Mouse (Mus musculus) embryo, embryonic 10 days (tissue): ENCODE data around the gene Sf3b5.

Experiments
- DNase-seq: peaks from one replicate; pipeline ENCODE4 v3.0.0-alpha.2; 2015; ENCODE audit warnings: low spot score

The Sf3b5 gene

DNA sequence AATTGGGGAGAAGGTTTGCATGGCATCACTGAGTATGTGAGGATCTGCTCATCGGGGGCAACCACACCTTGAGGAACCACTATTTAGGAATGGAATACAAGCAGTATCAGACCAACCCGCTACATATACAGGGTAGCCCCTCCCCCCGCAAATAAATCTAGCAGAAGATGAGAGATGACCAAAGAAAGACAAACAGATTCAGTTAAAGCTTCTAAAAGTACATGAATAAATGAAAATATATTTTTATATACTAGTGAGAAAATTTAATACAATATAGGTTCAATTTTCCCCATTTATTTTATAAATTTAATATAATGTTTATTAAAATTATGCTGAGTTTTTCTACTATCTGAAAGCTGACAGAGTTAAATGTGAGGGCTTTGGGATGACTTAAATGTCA, at the start of gene Sf3b5:
Sf3b5 (plus strand) TSS at position 301 of the 400 bp plus-strand sequence.
- DNase-seq: no peak

- no peak for DNase-seq
Observed at GRCm38 (mm10) chr10:12955831-12956230, 49.3 kb upstream of the Sf3b5 start.

DNA sequence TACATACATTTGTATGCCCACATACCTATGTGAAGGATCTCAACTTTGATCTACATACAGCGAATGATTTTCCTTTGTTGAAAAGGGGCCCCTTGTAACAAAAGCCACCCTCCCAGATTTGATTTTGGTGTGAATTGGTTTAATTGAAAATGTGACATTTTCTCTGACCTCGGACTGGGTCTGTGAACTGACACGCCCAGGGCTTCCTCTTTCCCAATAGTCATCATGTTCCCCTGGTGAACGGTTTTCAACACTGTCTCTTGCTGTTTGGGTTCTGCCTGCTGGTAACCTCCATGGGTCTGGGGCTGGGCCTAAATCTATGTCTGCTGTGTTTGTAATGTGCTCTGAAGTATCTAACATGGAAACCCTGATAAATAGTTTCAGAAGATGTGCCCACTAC, 47.9 kb upstream of the Sf3b5 start:
- no peak for DNase-seq

GRCm38 (mm10) chr10:12961546-12961945, 43.6 kb upstream of the Sf3b5 start:
- no peak for DNase-seq

- DNase-seq: no peak
Observed at GRCm38 (mm10) chr10:12962238-12962637, 42.9 kb upstream of the Sf3b5 start.

GRCm38 (mm10) chr10:12963362-12964147, 41.6 kb upstream of the Sf3b5 start:
- DNase-seq: peak; percentile 10

GRCm38 (mm10) chr10:12964151-12965075, 40.7 kb upstream of the Sf3b5 start, which contains the start of gene Stx11:
Gene Stx11 (minus strand): TSS chr10:12964298.
- DNase-seq: peak; percentile 82

- no peak for DNase-seq
Observed at GRCm38 (mm10) chr10:12965669-12966180, 39.4 kb upstream of the Sf3b5 start.

- no peak for DNase-seq
Observed at GRCm38 (mm10) chr10:12974572-12974971, 30.6 kb upstream of the Sf3b5 start.

DNA sequence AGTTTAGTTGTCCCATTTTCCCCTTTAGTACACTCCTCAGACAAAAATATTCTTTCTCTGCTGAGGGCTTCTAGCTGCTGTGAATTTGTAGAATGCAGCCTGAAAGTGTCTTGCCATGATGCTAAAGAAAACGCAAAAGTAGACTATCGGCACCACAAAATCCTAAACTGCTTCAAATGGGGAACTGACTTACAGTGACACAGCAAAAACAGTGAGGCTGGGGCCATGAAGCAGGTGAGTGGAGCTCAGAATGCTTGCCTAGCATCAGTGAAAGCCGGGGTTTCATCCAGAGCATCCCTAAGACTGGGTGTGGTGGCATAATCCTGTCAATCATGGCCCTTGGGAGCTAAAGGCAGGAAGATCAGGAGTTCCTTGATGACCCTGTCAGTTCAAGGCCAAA, 29.7 kb upstream of the Sf3b5 start:
- no peak for DNase-seq

GRCm38 (mm10) chr10:12975957-12976356, 29.2 kb upstream of the Sf3b5 start:
- no peak for DNase-seq

- no peak for DNase-seq
Observed at GRCm38 (mm10) chr10:12976552-12976951, 28.6 kb upstream of the Sf3b5 start.

- DNase-seq: no peak
Observed at GRCm38 (mm10) chr10:12977787-12978212, 27.3 kb upstream of the Sf3b5 start.

DNA sequence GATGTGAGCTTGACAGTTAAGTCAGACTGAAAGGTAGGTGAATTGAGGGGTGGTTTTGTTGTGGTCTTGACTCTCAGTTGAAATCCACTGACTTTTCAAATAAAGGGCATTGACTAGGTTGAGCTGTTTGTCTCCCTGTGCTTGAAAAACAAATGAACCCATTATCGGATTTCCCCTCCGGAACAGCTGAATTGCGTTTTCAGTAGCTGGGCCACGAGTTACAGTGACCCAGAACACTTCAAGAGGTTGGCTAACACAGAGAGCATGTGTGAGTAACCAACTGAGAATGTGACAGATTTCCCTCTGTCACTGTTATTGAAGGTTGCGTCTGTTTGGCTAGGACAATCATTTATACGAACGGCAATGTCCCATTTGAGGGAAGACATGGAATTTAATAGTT, 24.1 kb upstream of the Sf3b5 start:
- DNase-seq: no peak

GRCm38 (mm10) chr10:12983516-12983915, 21.6 kb upstream of the Sf3b5 start:
- no peak for DNase-seq

DNA sequence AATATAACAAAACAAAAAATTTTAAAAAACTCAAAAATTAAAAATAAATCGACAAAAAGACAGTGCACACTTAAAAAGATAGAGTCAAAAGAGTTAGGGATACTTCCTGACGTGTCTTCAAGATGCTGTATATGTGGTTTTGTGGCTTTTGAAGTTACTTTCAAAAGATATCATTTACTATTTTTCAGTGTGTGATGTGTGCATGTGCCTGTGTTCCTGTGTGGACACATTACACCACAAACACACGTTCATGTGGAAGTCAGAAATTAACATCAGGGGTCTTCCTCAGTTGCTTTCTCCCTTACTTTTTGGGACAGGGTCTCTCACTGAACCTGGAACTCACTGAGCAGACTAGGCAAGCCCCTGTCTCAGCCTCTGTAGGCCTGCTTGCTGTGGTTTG, 20.1 kb upstream of the Sf3b5 start:
- no peak for DNase-seq

DNA sequence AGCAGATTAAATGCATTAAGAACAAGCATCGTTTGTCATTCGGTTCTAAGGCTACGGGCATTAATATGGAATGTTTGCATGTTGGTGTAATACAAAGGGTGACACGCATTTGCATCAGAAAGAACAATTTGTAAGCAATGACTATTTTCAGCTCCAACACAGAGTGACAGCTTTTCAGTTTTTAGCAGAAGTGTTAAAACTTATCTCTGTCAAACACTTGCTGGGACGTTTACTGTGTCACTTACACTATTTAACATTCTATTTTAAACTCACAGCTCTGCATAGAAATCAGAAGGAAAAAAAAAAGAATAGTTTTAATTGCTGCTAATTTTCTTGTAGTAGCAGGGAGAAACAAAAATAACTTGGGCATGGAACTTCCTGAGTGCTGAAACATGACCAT, 18.7 kb upstream of the Sf3b5 start:
- DNase-seq: no peak

GRCm38 (mm10) chr10:12986943-12987342, 18.2 kb upstream of the Sf3b5 start:
- no peak for DNase-seq

GRCm38 (mm10) chr10:12991953-12992352, 13.2 kb upstream of the Sf3b5 start:
- DNase-seq: no peak

GRCm38 (mm10) chr10:12993411-12994039, 11.6 kb upstream of the Sf3b5 start:
- no peak for DNase-seq

DNA sequence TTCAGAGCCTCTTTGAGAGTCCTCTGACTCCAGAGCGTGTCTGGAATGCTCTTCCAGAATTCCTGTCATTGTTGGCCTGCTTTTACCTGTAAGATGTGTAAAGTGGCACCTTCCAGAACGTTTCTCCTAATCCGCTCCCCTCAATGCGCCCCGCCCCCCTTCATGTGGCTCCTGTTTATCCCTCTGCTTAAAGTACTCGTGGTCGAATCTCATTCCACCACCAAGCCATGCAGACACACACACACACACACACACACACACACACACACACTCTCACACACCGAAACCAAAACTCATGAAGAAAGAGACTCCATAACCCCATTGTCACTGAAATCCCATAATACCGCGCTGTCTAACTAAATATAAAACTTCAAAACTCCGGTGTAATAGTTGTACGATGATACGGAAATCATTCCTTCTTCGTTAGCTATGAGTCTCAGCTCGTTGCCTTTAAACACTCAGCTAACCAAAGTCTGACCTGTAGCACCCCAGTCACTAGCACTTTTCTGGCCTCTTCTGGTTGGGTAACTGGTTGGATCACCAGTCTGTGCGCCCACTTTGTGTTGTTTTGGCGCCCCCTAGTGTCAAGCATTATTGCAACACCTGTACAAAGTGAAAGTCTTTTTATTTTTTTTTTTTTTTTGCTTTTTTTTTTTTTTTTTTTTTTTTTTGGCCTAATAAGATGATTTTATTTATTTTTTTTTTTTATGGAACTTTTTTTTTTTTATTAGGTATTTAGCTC, 8.2 kb upstream of the Sf3b5 start:
- peak; percentile 90 for DNase-seq
